Mouse (Mus musculus): ENCODE data around the gene Olfr681. TPM values are rescaled to one million over a fixed set of nuclear protein-coding genes. Genes with fewer than 3 reads are reported as not detected.
"Not testable (repeated sequence)": the region's sequence is repeated elsewhere in the genome, so short reads cannot be mapped to it uniquely, and the experiment has no call there.

Gene Olfr681
- polyA plus RNA-seq (2014; fragmentation: Nextera tagmentation; extraction: Ambion mirVana): not detected in 2 replicates

- no peaks in the 10 kb centered on the region for H3K4me1 ChIP-seq (ENCODE audit: control insufficient read depth, insufficient read depth, low read length)
- no peak within 1 kb of the TSS for H3K9ac ChIP-seq (ENCODE audit: low read length)
- H3K36me3 ChIP-seq (ENCODE audit: control insufficient read depth, insufficient read depth, low read length): no peaks in the 10 kb centered on the region
- H3K9me3 ChIP-seq (ENCODE audit: control insufficient read depth, low read length): no peaks in the 10 kb centered on the region
- H3K27me3 ChIP-seq (ENCODE audit: control insufficient read depth, insufficient read depth, low read length): no peaks in the 10 kb centered on the region
- H3K4me2 ChIP-seq (ENCODE audit: low read depth, severe bottlenecking): no peak within 1 kb of the TSS
- no peak within 1 kb of the TSS for H3K27ac ChIP-seq (replicated peaks; ENCODE audit: low read depth, low read length)
- H3K4me3 ChIP-seq (ENCODE audit: low read depth, low read length): no peak within 1 kb of the TSS
- ATAC-seq (ENCODE audit: insufficient number of reproducible peaks, low FRiP score, low TSS enrichment, low read depth) (no peak), DNase-seq (ENCODE audit: low spot score) (no peak)
Measured at GRCm38 (mm10) chr7:105116536-105116935, at the start of gene Olfr681. Gene Olfr681 (plus strand): TSS chr7:105116836.

DNA sequence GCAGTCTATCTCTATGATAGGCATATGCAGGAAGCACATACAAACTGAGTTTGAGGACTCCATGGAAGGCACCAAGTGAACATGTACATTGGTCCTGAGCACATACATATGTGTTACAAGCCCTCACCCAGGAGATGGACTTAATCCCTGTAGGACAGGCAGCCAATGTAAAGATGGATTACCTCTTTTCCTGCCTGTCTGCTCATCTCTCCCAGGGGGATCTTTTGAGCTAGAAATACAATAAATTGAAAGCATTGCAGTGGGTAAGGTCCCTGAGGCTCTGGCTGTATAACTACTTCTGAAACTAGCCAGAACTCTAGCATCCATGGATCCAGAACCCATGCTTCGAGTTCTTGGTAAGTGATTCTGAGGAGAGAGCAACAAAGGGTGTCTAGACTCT lies 35.7 kb upstream of the Olfr681 start, which contains the start of gene Olfr679:
Olfr679 (plus strand) TSS at position 301 of the 400 bp plus-strand sequence.
- Histone ChIP-seq H3K4me1 (ENCODE audit: control insufficient read depth, insufficient read depth, low read length) (no peaks in the 10 kb centered on the region), H3K27ac (replicated peaks; ENCODE audit: low read depth, low read length) (no peak within 1 kb of the TSS), H3K9ac (ENCODE audit: low read length) (no peak within 1 kb of the TSS), H3K9me3 (ENCODE audit: control insufficient read depth, low read length) (no peaks in the 10 kb centered on the region), H3K36me3 (ENCODE audit: control insufficient read depth, insufficient read depth, low read length) (no peaks in the 10 kb centered on the region), H3K4me2 (ENCODE audit: low read depth, severe bottlenecking) (no peak within 1 kb of the TSS), H3K4me3 (ENCODE audit: low read depth, low read length) (no peak within 1 kb of the TSS), H3K27me3 (ENCODE audit: control insufficient read depth, insufficient read depth, low read length) (no peaks in the 10 kb centered on the region)
- DNase-seq (ENCODE audit: low spot score) (no peak), ATAC-seq (ENCODE audit: insufficient number of reproducible peaks, low FRiP score, low TSS enrichment, low read depth) (no peak)
- WGBS: 56% methylated on average over 1 of the region's 1 CpGs

DNA sequence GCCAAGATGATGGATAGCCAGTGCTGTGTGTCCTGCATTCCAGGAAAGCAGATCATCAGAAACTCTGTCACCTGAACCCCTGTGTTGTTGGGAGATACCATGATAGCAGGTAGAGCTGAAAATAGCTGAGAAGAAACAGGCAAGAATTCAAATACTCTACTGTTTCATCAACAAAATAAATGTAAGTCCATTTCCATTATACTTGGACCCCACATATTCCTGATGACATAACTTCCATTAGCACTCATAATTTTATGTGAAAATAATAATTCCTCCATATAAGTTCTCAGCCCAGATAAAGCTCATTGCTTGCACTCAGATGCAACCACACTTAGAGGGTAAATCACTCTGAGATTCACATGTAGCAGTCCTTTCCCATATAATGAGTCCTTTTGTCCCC lies 23.9 kb upstream of the Olfr681 start, which contains the start of gene Olfr680-ps1:
Olfr680-ps1 (minus strand) TSS at position 101 of the 400 bp plus-strand sequence.
- DNase-seq (ENCODE audit: low spot score): not testable (repeated sequence)

GRCm38 (mm10) chr7:105141275-105141674 lies 24.6 kb downstream of the Olfr681 start:
- Histone ChIP-seq H3K4me1 (ENCODE audit: control insufficient read depth, insufficient read depth, low read length) (no peaks in the 10 kb centered on the region), H3K27ac (replicated peaks; ENCODE audit: low read depth, low read length) (no peak overlapping the region), H3K9me3 (ENCODE audit: control insufficient read depth, low read length) (no peaks in the 10 kb centered on the region), H3K9ac (ENCODE audit: low read length) (no peak overlapping the region), H3K4me2 (ENCODE audit: low read depth, severe bottlenecking) (no peak overlapping the region), H3K27me3 (ENCODE audit: control insufficient read depth, insufficient read depth, low read length) (no peaks in the 10 kb centered on the region), H3K4me3 (ENCODE audit: low read depth, low read length) (no peak overlapping the region), H3K36me3 (ENCODE audit: control insufficient read depth, insufficient read depth, low read length) (no peaks in the 10 kb centered on the region)
- ATAC-seq (ENCODE audit: insufficient number of reproducible peaks, low FRiP score, low TSS enrichment, low read depth) (no peak), DNase-seq (ENCODE audit: low spot score) (no peak)
- WGBS: 75% methylated on average over 2 of the region's 2 CpGs

More for the DNA sequence above, 23.9 kb upstream of the Olfr681 start, which contains the start of gene Olfr680-ps1:
- not testable (repeated sequence) for H3K4me2 ChIP-seq (ENCODE audit: low read depth, severe bottlenecking); H3K9ac ChIP-seq (ENCODE audit: low read length); H3K4me3 ChIP-seq (ENCODE audit: low read depth, low read length); H3K27me3 ChIP-seq (ENCODE audit: control insufficient read depth, insufficient read depth, low read length); H3K36me3 ChIP-seq (ENCODE audit: control insufficient read depth, insufficient read depth, low read length); ATAC-seq (ENCODE audit: insufficient number of reproducible peaks, low FRiP score, low TSS enrichment, low read depth); H3K27ac ChIP-seq (replicated peaks; ENCODE audit: low read depth, low read length); H3K4me1 ChIP-seq (ENCODE audit: control insufficient read depth, insufficient read depth, low read length); H3K9me3 ChIP-seq (ENCODE audit: control insufficient read depth, low read length)

GRCm38 (mm10) chr7:105146912-105147311 lies 30.3 kb downstream of the Olfr681 start, which contains the start of gene Olfr683:
Gene Olfr683 (minus strand): TSS chr7:105147012.
- Histone ChIP-seq H3K9ac (ENCODE audit: low read length) (no peak within 1 kb of the TSS), H3K9me3 (ENCODE audit: control insufficient read depth, low read length) (no peaks in the 10 kb centered on the region), H3K27me3 (ENCODE audit: control insufficient read depth, insufficient read depth, low read length) (no peaks in the 10 kb centered on the region), H3K4me3 (ENCODE audit: low read depth, low read length) (no peak within 1 kb of the TSS), H3K4me1 (ENCODE audit: control insufficient read depth, insufficient read depth, low read length) (no peaks in the 10 kb centered on the region), H3K27ac (replicated peaks; ENCODE audit: low read depth, low read length) (no peak within 1 kb of the TSS), H3K4me2 (ENCODE audit: low read depth, severe bottlenecking) (no peak within 1 kb of the TSS), H3K36me3 (ENCODE audit: control insufficient read depth, insufficient read depth, low read length) (no peaks in the 10 kb centered on the region)
- ATAC-seq (ENCODE audit: insufficient number of reproducible peaks, low FRiP score, low TSS enrichment, low read depth) (no peak), DNase-seq (ENCODE audit: low spot score) (no peak)
- 84% methylated on average over 1 of the region's 1 CpGs for WGBS

DNA sequence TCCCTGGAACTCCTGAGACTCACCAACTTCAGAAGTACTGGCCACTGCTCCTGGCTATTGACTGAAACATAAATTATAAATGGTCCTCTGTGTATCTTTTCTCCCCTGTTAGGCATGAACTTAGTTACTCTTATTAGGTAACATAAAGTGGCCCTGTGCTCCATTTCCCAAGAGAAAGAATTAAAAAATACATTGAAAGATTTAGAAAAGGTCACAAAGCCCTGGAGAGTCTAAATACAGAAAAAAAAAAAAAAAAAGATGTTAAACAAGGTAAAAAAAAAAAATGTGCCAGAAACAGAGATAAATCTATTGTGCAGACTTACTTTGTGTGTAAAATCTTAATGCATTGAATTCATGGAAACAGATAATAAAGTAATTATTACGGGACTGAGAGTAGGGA lies 46.9 kb downstream of the Olfr681 start, which contains the start of gene Olfr684:
Olfr684 (minus strand) TSS at position 101 of the 400 bp plus-strand sequence.
- Histone ChIP-seq H3K27me3 (ENCODE audit: control insufficient read depth, insufficient read depth, low read length) (no peaks in the 10 kb centered on the region), H3K4me2 (ENCODE audit: low read depth, severe bottlenecking) (no peak within 1 kb of the TSS), H3K4me1 (ENCODE audit: control insufficient read depth, insufficient read depth, low read length) (no peaks in the 10 kb centered on the region), H3K4me3 (ENCODE audit: low read depth, low read length) (no peak within 1 kb of the TSS), H3K9me3 (ENCODE audit: control insufficient read depth, low read length) (no peaks in the 10 kb centered on the region), H3K27ac (replicated peaks; ENCODE audit: low read depth, low read length) (no peak within 1 kb of the TSS), H3K9ac (ENCODE audit: low read length) (no peak within 1 kb of the TSS), H3K36me3 (ENCODE audit: control insufficient read depth, insufficient read depth, low read length) (no peaks in the 10 kb centered on the region)
- ATAC-seq (ENCODE audit: insufficient number of reproducible peaks, low FRiP score, low TSS enrichment, low read depth) (no peak), DNase-seq (ENCODE audit: low spot score) (no peak)
- WGBS: 76% methylated on average over 1 of the region's 1 CpGs

GRCm38 (mm10) chr7:105170773-105171172 lies 54.1 kb downstream of the Olfr681 start:
- Histone ChIP-seq H3K4me3 (ENCODE audit: low read depth, low read length) (no peak overlapping the region), H3K9ac (ENCODE audit: low read length) (no peak overlapping the region), H3K27ac (replicated peaks; ENCODE audit: low read depth, low read length) (no peak overlapping the region), H3K4me1 (ENCODE audit: control insufficient read depth, insufficient read depth, low read length) (no peaks in the 10 kb centered on the region), H3K36me3 (ENCODE audit: control insufficient read depth, insufficient read depth, low read length) (no peaks in the 10 kb centered on the region), H3K4me2 (ENCODE audit: low read depth, severe bottlenecking) (no peak overlapping the region), H3K9me3 (ENCODE audit: control insufficient read depth, low read length) (no peaks in the 10 kb centered on the region), H3K27me3 (ENCODE audit: control insufficient read depth, insufficient read depth, low read length) (no peaks in the 10 kb centered on the region)
- DNase-seq (ENCODE audit: low spot score) (no peak), ATAC-seq (ENCODE audit: insufficient number of reproducible peaks, low FRiP score, low TSS enrichment, low read depth) (no peak)
- WGBS: 54% methylated on average over 4 of the region's 4 CpGs

Data from limb, embryonic 11.5 days (tissue).